Mouse (Mus musculus) intestine, embryonic 16.5 days (tissue): ENCODE results near the gene B3galt2. TPM values are rescaled to one million over a fixed set of nuclear protein-coding genes. Genes with fewer than 3 reads are reported as not detected.
A peak's percentile ranks its signal among the peaks of the same experiment; 100 is the strongest.

Experiments
- ATAC-seq: fragments of 200-750 bp; cut with Nextera tagmentation; 2 replicates; pipeline ENCODE4 v1.8.0; 2017; ENCODE audit warnings: moderate TSS enrichment, moderate library complexity
- H3K27ac ChIP-seq: fragments of 300-500 bp; sonication (generic); 2 replicates; pipeline ENCODE4 v1.5.1; 2014; ENCODE audit warnings: mild to moderate bottlenecking, low read length
- H3K27me3 ChIP-seq: fragments of 300-500 bp; sonication (generic); replicated peaks from 2 replicates; pipeline ENCODE4 v1.6.1; 2014; ENCODE audit warnings: low read length, control low read depth, mixed read lengths; ENCODE audit not compliant: control insufficient read depth, insufficient read depth
- H3K36me3 ChIP-seq: fragments of 300-500 bp; sonication (generic); 2 replicates; pipeline ENCODE4 v1.6.1; 2014; ENCODE audit warnings: low read length, control low read depth; ENCODE audit not compliant: control insufficient read depth, insufficient read depth
- H3K4me1 ChIP-seq: fragments of 300-500 bp; sonication (generic); 2 replicates; pipeline ENCODE4 v1.6.1; 2014; ENCODE audit warnings: low read length, control low read depth, mixed read lengths; ENCODE audit not compliant: control insufficient read depth, insufficient read depth
- H3K4me2 ChIP-seq: fragments of 300-500 bp; sonication (generic); 2 replicates; pipeline ENCODE4 v1.6.1; 2014; ENCODE audit warnings: low read depth, low read length, control low read depth
- H3K4me3 ChIP-seq: fragments of 300-500 bp; sonication (generic); 2 replicates; pipeline ENCODE4 v1.5.1; 2014; ENCODE audit warnings: mild to moderate bottlenecking, low read length
- H3K9ac ChIP-seq: fragments of 300-500 bp; sonication (generic); 2 replicates; pipeline ENCODE4 v1.6.1; 2014; ENCODE audit warnings: low read depth, low read length
- H3K9me3 ChIP-seq: fragments of 300-500 bp; sonication (generic); 2 replicates; pipeline ENCODE4 v1.6.1; 2016; ENCODE audit warnings: low read length, control low read depth; ENCODE audit not compliant: control insufficient read depth
- WGBS: fragments of 180-500 bp; shearing (Covaris S2); extraction: QIAGEN DNeasy Blood & Tissue Kit; methylation state at CpG from one replicate; pipeline ENCODE4 v1.1.7; 2014; 5-methylcytosine and 5-hydroxymethylcytosine counted together
- polyA plus RNA-seq: library from polyadenylated mRNA; unstranded; fragments of >200 nt; fragmentation: Nextera tagmentation; extraction: Ambion mirVana; gene quantifications from 2 replicates; pipeline ENCODE4 v1.2.1, GENCODE M21; 2015

The B3galt2 gene
- polyA plus RNA-seq, 1 experiment from 2014 or later: 0.15 TPM

DNA sequence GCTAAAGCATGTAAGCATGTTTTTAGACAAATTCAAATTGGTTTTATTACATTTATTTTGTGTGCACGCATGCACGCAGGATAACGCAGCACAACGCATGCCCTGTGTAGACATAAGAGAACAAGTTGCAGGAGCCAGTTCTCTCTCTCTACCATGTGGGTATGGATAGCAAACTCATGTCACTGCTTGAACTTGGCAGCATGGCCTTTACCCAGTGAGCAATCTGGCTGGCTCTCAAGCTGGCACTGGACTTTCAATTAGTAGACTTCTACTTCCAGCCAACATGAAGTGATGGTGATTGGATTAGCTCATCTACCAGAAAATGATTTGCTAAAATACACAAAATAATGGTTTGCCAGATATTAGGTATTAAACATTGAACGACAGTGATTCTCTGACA lies 40.6 kb downstream of the B3galt2 start:
- H3K4me3 ChIP-seq: no peak overlapping the region
- H3K27me3 ChIP-seq: no peaks in the 10 kb centered on the region
- peaks cover 8% of the 10 kb centered on the region for H3K36me3 ChIP-seq
- H3K4me2 ChIP-seq: no peak overlapping the region
- H3K27ac ChIP-seq: no peak overlapping the region
- H3K9me3 ChIP-seq: no peaks in the 10 kb centered on the region
- no peak for ATAC-seq
- H3K9ac ChIP-seq: no peak overlapping the region
- 97% methylated on average over 5 of the region's 5 CpGs for WGBS
- no peaks in the 10 kb centered on the region for H3K4me1 ChIP-seq

- no peaks in the 10 kb centered on the region for H3K4me1 ChIP-seq
- no peaks in the 10 kb centered on the region for H3K9me3 ChIP-seq
- H3K27ac ChIP-seq: no peak overlapping the region
- WGBS: 90% methylated on average over 3 of the region's 3 CpGs
- no peak for ATAC-seq
- peaks cover 8% of the 10 kb centered on the region; the same call in 1 of the 2 replicates for H3K36me3 ChIP-seq
- H3K4me3 ChIP-seq: no peak overlapping the region
- H3K4me2 ChIP-seq: no peak overlapping the region
- no peak overlapping the region for H3K9ac ChIP-seq
- no peaks in the 10 kb centered on the region for H3K27me3 ChIP-seq
Measured at GRCm38 (mm10) chr1:143684849-143685248, 44.4 kb downstream of the B3galt2 start.

GRCm38 (mm10) chr1:143701736-143702135 lies 61.3 kb downstream of the B3galt2 start:
- Histone ChIP-seq H3K4me2 (peak overlapping the region; percentile 75), H3K27me3 (no peaks in the 10 kb centered on the region), H3K27ac (peak overlapping the region; percentile 90; the same call in 1 of the 2 replicates), H3K9ac (peak overlapping the region; percentile 94), H3K4me1 (peaks cover 2% of the 10 kb centered on the region; the same call in 1 of the 2 replicates), H3K36me3 (0 out of 2 replicates have a peak, but pooled peaks cover 2% of the 10 kb centered on the region), H3K9me3 (no peaks in the 10 kb centered on the region), H3K4me3 (peak overlapping the region; percentile 84)
- ATAC-seq: no peak
- under 1% methylated on average over 13 of the region's 13 CpGs for WGBS

DNA sequence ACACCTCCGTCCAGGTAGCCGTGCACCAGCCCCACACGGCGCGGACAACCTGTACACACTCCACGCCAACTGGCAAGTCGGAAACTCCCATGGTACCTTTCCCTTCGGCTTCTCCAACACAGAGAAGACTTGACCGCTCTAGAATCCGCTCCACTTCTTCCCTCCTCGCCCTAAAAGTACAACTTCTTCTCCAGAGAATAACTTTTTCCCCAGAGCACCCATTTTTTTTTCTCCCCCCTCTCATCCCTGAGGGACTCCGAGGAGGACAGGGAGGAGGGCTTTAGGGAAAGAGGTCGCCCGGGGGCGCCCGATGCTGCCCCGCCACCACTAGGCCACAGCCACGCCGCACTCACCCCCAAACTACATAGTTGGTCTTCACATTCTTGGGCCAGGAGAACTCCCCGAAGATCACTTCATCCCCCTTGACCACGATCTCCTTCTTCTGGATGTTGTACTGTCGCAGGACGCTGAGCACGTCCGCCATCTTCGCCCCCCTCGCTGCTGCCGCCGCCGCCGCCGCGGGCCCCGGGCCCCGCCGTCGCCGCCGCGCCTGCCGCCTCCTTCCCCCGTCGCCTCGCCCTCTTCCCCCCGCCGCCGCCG lies 61.8 kb downstream of the B3galt2 start:
- peak; percentile 80 for ATAC-seq

DNA sequence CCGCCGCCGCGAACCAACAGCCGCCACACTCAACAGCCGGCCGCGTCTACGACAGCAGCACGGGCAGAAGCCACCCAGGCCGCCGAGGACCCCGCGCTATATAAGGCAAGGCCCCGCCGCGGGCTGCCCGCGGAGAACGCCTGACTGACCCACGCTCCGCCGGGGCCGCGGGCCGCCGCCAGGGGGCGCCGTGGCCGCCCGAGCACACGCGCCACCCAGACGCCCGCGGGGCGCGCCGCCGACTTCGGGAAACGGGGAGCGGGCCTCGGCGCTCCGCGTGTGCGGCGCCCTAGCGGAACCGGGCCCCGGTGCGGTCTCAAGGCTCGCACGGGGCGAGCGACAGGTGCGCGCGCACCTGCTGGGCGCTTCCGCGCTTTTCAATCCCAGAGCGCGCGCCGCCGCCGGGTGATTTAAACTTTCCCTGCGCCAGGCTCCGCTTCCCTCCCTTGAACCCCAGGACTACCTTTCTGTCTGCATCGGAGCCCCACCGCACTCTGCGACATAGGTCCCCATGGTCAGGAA lies 62.3 kb downstream of the B3galt2 start, which contains the start of gene Cdc73:
Cdc73 (minus strand) TSS at position 153 of the 522 bp plus-strand sequence.
- no peaks in the 10 kb centered on the region for H3K27me3 ChIP-seq
- peak; percentile 99 for ATAC-seq
- H3K9me3 ChIP-seq: no peaks in the 10 kb centered on the region
- peaks cover 2% of the 10 kb centered on the region; the same call in 1 of the 2 replicates for H3K4me1 ChIP-seq
- peak within 1 kb of the TSS; percentile 90 for H3K27ac ChIP-seq
- peak within 1 kb of the TSS; percentile 83 for H3K4me2 ChIP-seq
- 0 out of 2 replicates have a peak, but pooled peaks cover 2% of the 10 kb centered on the region for H3K36me3 ChIP-seq
- H3K4me3 ChIP-seq: peak within 1 kb of the TSS; percentile 84
- H3K9ac ChIP-seq: peak within 1 kb of the TSS; percentile 94
- WGBS: under 1% methylated on average over 67 of the region's 74 CpGs

More for the DNA sequence above, 61.8 kb downstream of the B3galt2 start:
- H3K9me3 ChIP-seq: no peaks in the 10 kb centered on the region
- H3K27ac ChIP-seq: peak overlapping the region; percentile 90
- 1% methylated on average over 43 of the region's 48 CpGs for WGBS
- peak overlapping the region; percentile 75 for H3K4me2 ChIP-seq
- peaks cover 2% of the 10 kb centered on the region; the same call in 1 of the 2 replicates for H3K4me1 ChIP-seq
- peak overlapping the region; percentile 84 for H3K4me3 ChIP-seq
- H3K9ac ChIP-seq: peak overlapping the region; percentile 94
- 0 out of 2 replicates have a peak, but pooled peaks cover 2% of the 10 kb centered on the region for H3K36me3 ChIP-seq
- no peaks in the 10 kb centered on the region for H3K27me3 ChIP-seq

Other genes starting within 250 kb of the B3galt2 start
- 7.5 and 8.6 TPM in 2 replicates for gene Cdc73, start 62.2 kb downstream of the B3galt2 start, polyA plus RNA-seq
- 79.9 and 81.3 TPM in 2 replicates for gene Glrx2, start 75.7 kb downstream of the B3galt2 start, polyA plus RNA-seq
- gene Trove2, start 136.4 kb downstream of the B3galt2 start, polyA plus RNA-seq: 7.8 and 8.3 TPM in 2 replicates
- 99.8 and 101 TPM in 2 replicates for gene Uchl5, start 136.6 kb downstream of the B3galt2 start, polyA plus RNA-seq